Mouse (Mus musculus) liver, embryonic 14 days (tissue): Measurements from ENCODE around the gene Gm7298. TPM values are rescaled to one million over a fixed set of nuclear protein-coding genes. Genes with fewer than 3 reads are reported as not detected.

Experiments used
- polyA plus RNA-seq: library from polyadenylated mRNA; depleted of rRNA; stranded (reverse); fragments of >200 nt; gene quantifications from 2 replicates; pipeline ENCODE4 v1.2.3, GENCODE M21; 2012; rRNA removed

Gene Gm7298
- not detected in 2 replicates for polyA plus RNA-seq

GRCm38 (mm10) chr6:121732632-121733031 lies at the start of gene Gm7298:
Gene Gm7298 (plus strand): TSS chr6:121732932.

GRCm38 (mm10) chr6:121838271-121838670 lies 105.5 kb downstream of the Gm7298 start, which contains the start of gene Mug1:
Gene Mug1 (plus strand): TSS chr6:121838541.

Other genes with a start within 250 kb of the Gm7298 start
- 18.2 and 19.3 TPM in 2 replicates for gene A2m, start 97.6 kb upstream of the Gm7298 start, polyA plus RNA-seq
- 0.01 and 0.02 TPM in 2 replicates for gene Mug1, start 105.6 kb downstream of the Gm7298 start, polyA plus RNA-seq